Mouse (Mus musculus): Measurements from ENCODE around the gene Olfr970. TPM values are rescaled to one million over a fixed set of nuclear protein-coding genes. Genes with fewer than 3 reads are reported as not detected.
"Not testable (repeated sequence)": the region's sequence is repeated elsewhere in the genome, so short reads cannot be mapped to it uniquely, and the experiment has no call there.

Olfr970 gene
- polyA plus RNA-seq (2016; fragmentation: Nextera tagmentation; extraction: Ambion mirVana): not detected in 2 replicates

DNA sequence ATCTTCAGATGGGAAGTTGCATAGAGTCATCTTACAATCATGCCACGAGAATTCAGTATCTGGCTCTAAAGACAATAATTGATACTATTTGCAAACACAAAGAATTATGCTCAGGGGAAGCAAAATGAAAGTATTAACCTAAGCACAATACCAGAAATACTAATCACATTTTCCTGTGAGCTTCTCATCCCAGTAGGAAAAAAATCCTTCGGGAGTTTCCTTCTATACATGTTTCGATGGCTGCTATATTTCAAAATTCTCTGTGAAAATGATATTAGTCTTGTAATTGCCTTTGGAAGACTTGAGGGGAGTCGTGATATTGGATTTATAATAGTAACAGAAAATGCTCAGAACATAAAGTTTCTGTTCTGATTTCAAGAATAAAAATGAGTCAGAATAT lies at the start of gene Olfr970:
Gene Olfr970, plus strand, starts transcription at position 301 of the 400 bp plus-strand sequence.
- no peaks in the 10 kb centered on the region for H3K9me3 ChIP-seq
- no peaks in the 10 kb centered on the region for H3K36me3 ChIP-seq
- H3K27ac ChIP-seq: no peak within 1 kb of the TSS
- H3K27me3 ChIP-seq (ENCODE audit: insufficient read depth, poor library complexity, severe bottlenecking): no peaks in the 10 kb centered on the region
- no peak for DNase-seq (ENCODE audit: low spot score)
- no peaks in the 10 kb centered on the region for H3K4me1 ChIP-seq
- H3K4me3 ChIP-seq: no peak within 1 kb of the TSS
- 71% methylated on average over 4 of the region's 4 CpGs for WGBS

DNA sequence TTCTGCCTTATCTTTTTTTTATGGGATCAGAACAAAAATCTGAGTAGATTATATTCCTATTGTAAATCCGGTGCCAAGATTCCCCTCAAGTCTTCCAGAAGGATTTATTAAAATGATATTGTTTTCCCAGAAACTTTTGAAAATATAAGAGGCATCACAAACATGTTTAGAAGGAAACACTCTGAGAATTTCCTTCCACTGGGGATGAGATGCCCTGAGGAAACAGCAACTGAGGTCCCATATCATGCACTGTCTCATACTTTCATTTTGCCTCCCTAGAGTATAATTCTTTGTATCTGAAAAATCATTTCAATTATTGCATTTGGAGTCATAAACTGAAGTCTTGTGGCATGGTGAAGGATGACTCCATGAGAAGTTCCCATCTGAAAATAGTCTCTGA lies 25.5 kb upstream of the Olfr970 start, which contains the start of gene Olfr968:
Gene Olfr968, minus strand, starts transcription at position 101 of the 400 bp plus-strand sequence.
- no peak within 1 kb of the TSS for H3K4me3 ChIP-seq
- no peak for DNase-seq (ENCODE audit: low spot score)
- H3K27ac ChIP-seq: no peak within 1 kb of the TSS
- no peaks in the 10 kb centered on the region for H3K9me3 ChIP-seq
- no peaks in the 10 kb centered on the region for H3K4me1 ChIP-seq
- no peaks in the 10 kb centered on the region for H3K27me3 ChIP-seq (ENCODE audit: insufficient read depth, poor library complexity, severe bottlenecking)
- WGBS: 67% methylated on average over 1 of the region's 1 CpGs
- no peaks in the 10 kb centered on the region for H3K36me3 ChIP-seq

DNA sequence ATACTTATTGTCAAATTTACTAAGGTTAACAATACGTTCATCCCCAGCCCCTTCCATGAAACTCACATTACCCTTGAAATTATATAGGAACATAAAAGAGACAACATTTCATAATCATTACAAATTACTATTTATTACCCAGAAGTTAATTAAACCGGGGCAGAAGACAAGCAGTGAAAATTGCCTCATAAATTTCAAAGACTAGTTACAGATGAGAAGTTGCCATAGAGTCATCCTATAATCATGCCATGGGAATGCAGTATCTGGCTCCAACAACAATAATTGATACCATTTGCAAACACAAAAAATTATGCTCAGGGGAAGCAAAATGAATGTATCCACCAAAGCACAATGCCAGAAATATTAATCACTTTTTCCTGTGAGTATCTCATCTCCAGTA lies 18.1 kb upstream of the Olfr970 start, which contains the start of gene Olfr969:
Gene Olfr969, plus strand, starts transcription at position 388 of the 400 bp plus-strand sequence.
- H3K27me3 ChIP-seq (ENCODE audit: insufficient read depth, poor library complexity, severe bottlenecking): no peaks in the 10 kb centered on the region
- H3K36me3 ChIP-seq: no peaks in the 10 kb centered on the region
- H3K9me3 ChIP-seq: no peaks in the 10 kb centered on the region
- no peak for DNase-seq (ENCODE audit: low spot score)
- H3K27ac ChIP-seq: no peak within 1 kb of the TSS
- no peaks in the 10 kb centered on the region for H3K4me1 ChIP-seq
- 68% methylated on average over 2 of the region's 2 CpGs for WGBS
- no peak within 1 kb of the TSS for H3K4me3 ChIP-seq

DNA sequence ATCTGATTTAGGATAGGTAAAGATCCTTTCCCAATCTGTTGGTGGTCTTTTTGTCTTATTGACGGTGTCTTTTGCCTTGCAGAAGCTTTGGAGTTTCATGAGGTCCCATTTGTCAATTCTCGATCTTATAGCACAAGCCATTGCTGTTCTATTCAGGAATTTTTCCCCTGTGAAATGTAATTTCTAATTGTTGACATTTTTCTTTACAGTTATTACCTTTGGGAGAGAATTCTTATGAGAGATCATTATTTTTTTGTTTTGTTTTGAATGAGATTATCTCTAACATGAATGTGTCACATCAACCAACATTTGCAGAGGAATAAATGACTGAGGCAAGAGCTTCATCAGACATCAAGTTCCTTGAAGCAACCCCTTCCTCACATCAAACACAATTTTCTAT lies 27.9 kb downstream of the Olfr970 start, which contains the start of gene Olfr971:
Gene Olfr971, plus strand, starts transcription at position 301 of the 400 bp plus-strand sequence.
- DNase-seq (ENCODE audit: low spot score); H3K4me1 ChIP-seq; H3K36me3 ChIP-seq; H3K9me3 ChIP-seq; H3K27me3 ChIP-seq (ENCODE audit: insufficient read depth, poor library complexity, severe bottlenecking); H3K27ac ChIP-seq; H3K4me3 ChIP-seq: not testable (repeated sequence)
- 75% methylated on average over 2 of the region's 2 CpGs for WGBS

DNA sequence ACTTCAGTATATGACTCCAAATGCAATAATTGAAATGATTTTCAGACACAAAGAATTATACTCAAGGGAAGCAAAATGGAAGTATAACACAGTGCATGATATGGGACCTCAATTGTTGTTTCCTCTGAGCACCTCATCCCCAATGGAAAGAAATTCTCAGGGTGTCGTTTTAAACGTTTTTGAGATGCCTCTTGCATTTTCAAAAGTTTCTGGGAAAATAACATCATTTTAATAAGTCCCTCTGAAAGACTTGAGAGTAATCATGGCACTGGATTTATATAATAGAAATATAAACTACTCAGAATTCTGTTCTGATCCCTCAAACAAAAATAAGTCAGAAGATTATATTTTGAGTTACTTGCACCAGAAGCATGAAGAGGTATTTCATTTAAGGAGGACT lies 57.5 kb downstream of the Olfr970 start, which contains the start of gene Olfr972:
Gene Olfr972, plus strand, starts transcription at position 301 of the 400 bp plus-strand sequence.
- Histone ChIP-seq H3K27me3 (ENCODE audit: insufficient read depth, poor library complexity, severe bottlenecking) (no peaks in the 10 kb centered on the region), H3K36me3 (no peaks in the 10 kb centered on the region), H3K4me1 (no peaks in the 10 kb centered on the region), H3K27ac (no peak within 1 kb of the TSS), H3K9me3 (no peaks in the 10 kb centered on the region), H3K4me3 (no peak within 1 kb of the TSS)
- DNase-seq (ENCODE audit: low spot score): no peak
- WGBS: 56% methylated on average over 2 of the region's 2 CpGs

Other genes starting within 250 kb of the Olfr970 start
- gene Olfr959, start 233.3 kb upstream of the Olfr970 start, polyA plus RNA-seq (2016; fragmentation: Nextera tagmentation; extraction: Ambion mirVana): not detected in 2 replicates
- 9.3 and 12.8 TPM in 2 replicates for gene AW551984, start 204.5 kb upstream of the Olfr970 start, polyA plus RNA-seq (2016; fragmentation: Nextera tagmentation; extraction: Ambion mirVana)
- not detected in 2 replicates for gene Olfr148, start 198.2 kb upstream of the Olfr970 start, polyA plus RNA-seq (2016; fragmentation: Nextera tagmentation; extraction: Ambion mirVana)
- gene Olfr960, start 187.5 kb upstream of the Olfr970 start, polyA plus RNA-seq (2016; fragmentation: Nextera tagmentation; extraction: Ambion mirVana): not detected in 2 replicates
- not detected in 2 replicates for gene Olfr961, start 163.8 kb upstream of the Olfr970 start, polyA plus RNA-seq (2016; fragmentation: Nextera tagmentation; extraction: Ambion mirVana)
- not detected in 2 replicates for gene Olfr963, start 141.7 kb upstream of the Olfr970 start, polyA plus RNA-seq (2016; fragmentation: Nextera tagmentation; extraction: Ambion mirVana)
- not detected in 2 replicates for gene Olfr149, start 101.7 kb upstream of the Olfr970 start, polyA plus RNA-seq (2016; fragmentation: Nextera tagmentation; extraction: Ambion mirVana)
- gene Olfr965, start 97.5 kb upstream of the Olfr970 start, polyA plus RNA-seq (2016; fragmentation: Nextera tagmentation; extraction: Ambion mirVana): not detected in 2 replicates
- not detected in 2 replicates for gene Olfr150, start 77.9 kb upstream of the Olfr970 start, polyA plus RNA-seq (2016; fragmentation: Nextera tagmentation; extraction: Ambion mirVana)
- gene Olfr967, start 62.6 kb upstream of the Olfr970 start, polyA plus RNA-seq (2016; fragmentation: Nextera tagmentation; extraction: Ambion mirVana): not detected in 2 replicates
- gene Olfr968, start 25.6 kb upstream of the Olfr970 start, polyA plus RNA-seq (2016; fragmentation: Nextera tagmentation; extraction: Ambion mirVana): not detected in 2 replicates
- not detected in 2 replicates for gene Olfr969, start 17.9 kb upstream of the Olfr970 start, polyA plus RNA-seq (2016; fragmentation: Nextera tagmentation; extraction: Ambion mirVana)
- gene Olfr971, start 28.0 kb downstream of the Olfr970 start, polyA plus RNA-seq (2016; fragmentation: Nextera tagmentation; extraction: Ambion mirVana): not detected in 2 replicates
- gene Olfr972, start 57.6 kb downstream of the Olfr970 start, polyA plus RNA-seq (2016; fragmentation: Nextera tagmentation; extraction: Ambion mirVana): not detected in 2 replicates
- not detected in 2 replicates for gene Olfr229, start 98.5 kb downstream of the Olfr970 start, polyA plus RNA-seq (2016; fragmentation: Nextera tagmentation; extraction: Ambion mirVana)
- gene Olfr974, start 128.6 kb downstream of the Olfr970 start, polyA plus RNA-seq (2016; fragmentation: Nextera tagmentation; extraction: Ambion mirVana): not detected in 2 replicates
- not detected in 2 replicates for gene Olfr975, start 143.2 kb downstream of the Olfr970 start, polyA plus RNA-seq (2016; fragmentation: Nextera tagmentation; extraction: Ambion mirVana)
- not detected in 2 replicates for gene Olfr976, start 152.3 kb downstream of the Olfr970 start, polyA plus RNA-seq (2016; fragmentation: Nextera tagmentation; extraction: Ambion mirVana)
- gene Olfr978, start 183.3 kb downstream of the Olfr970 start, polyA plus RNA-seq (2016; fragmentation: Nextera tagmentation; extraction: Ambion mirVana): not detected in 2 replicates
- not detected in 2 replicates for gene Olfr979, start 194.6 kb downstream of the Olfr970 start, polyA plus RNA-seq (2016; fragmentation: Nextera tagmentation; extraction: Ambion mirVana)
- gene Olfr980, start 200.7 kb downstream of the Olfr970 start, polyA plus RNA-seq (2016; fragmentation: Nextera tagmentation; extraction: Ambion mirVana): not detected in 2 replicates
- gene Olfr981, start 212.6 kb downstream of the Olfr970 start, polyA plus RNA-seq (2016; fragmentation: Nextera tagmentation; extraction: Ambion mirVana): not detected in 2 replicates